Mouse (Mus musculus): ENCODE measurements around the gene Gpx2. TPM values are rescaled to one million over a fixed set of nuclear protein-coding genes. Genes with fewer than 3 reads are reported as not detected.

The Gpx2 gene
- total and polyA plus RNA-seq, 2 experiments = 0.09 to 0.21 TPM

DNA sequence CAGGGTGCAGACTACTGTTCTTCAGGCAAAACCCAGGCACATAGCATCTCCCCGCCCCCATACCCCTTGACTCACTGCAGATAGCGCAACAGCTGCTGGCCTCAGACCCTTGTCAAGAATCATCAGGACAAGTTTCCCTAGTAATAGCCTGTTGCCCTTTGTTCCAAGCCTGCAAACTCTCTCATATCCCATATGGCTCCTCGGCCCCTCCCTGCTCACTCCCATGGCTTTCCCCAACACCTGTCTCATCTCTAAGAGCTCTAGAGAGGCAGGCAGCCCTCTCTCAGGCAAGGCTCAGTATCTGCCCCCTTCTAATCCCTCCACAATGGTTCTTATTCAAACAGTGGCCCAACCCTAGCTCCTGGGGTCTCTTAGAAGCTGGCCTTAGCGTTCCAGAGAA, 25.3 kb upstream of the Gpx2 start:
- H3K9ac ChIP-seq (ENCODE audit: low read depth, low read length) = no peak overlapping the region
- 55% methylated on average over 4 of the region's 4 CpGs for WGBS
- peaks cover 16% of the 10 kb centered on the region for H3K27me3 ChIP-seq (ENCODE audit: control insufficient read depth, insufficient read depth, low read length)
- H3K4me1 ChIP-seq (ENCODE audit: control insufficient read depth, insufficient read depth, low read length) = 0 out of 2 replicates have a peak, but pooled peaks cover 3% of the 10 kb centered on the region
- H3K36me3 ChIP-seq (ENCODE audit: control insufficient read depth, insufficient read depth, low read length) = no peaks in the 10 kb centered on the region
- TF ChIP-seq CTCF (IDR thresholded peaks at IDR 0.05; ENCODE audit: low read depth, low read length) (no peak), POLR2A (IDR thresholded peaks at IDR 0.05; ENCODE audit: extremely low read depth, insufficient read depth, low read length) (no peak)
- no peak overlapping the region for H3K4me3 ChIP-seq (ENCODE audit: insufficient read depth, low read depth, low read length)
- H3K27ac ChIP-seq (replicated peaks; ENCODE audit: insufficient read depth, low read depth, low read length) = no peak overlapping the region
- no peaks in the 10 kb centered on the region for H3K79me2 ChIP-seq (ENCODE audit: control insufficient read depth, insufficient read depth, low read length)
- no peak for DNase-seq (ENCODE audit: extremely low read depth, low read depth, low spot score)

DNA sequence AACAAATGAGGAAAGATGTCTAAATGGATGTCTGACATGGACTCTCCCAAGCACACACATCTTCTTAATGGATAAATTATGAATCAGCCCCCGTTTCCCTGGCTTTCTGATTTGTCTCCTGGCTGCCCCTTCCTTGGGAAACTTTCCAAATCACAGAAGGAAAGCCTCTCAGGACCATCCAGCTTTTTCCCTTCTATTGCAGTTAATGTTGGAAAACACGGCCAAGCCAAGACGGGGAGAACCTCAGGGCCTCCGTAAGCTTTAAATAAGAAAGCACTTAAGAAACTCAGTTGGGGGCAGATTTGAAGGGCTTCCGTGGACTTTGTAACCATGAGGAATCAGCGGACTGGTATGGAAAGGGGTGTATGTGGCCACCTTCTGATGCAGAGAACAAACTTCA, 24.5 kb upstream of the Gpx2 start:
- Histone ChIP-seq H3K4me1 (ENCODE audit: control insufficient read depth, insufficient read depth, low read length) (0 out of 2 replicates have a peak, but pooled peaks cover 3% of the 10 kb centered on the region), H3K4me3 (ENCODE audit: insufficient read depth, low read depth, low read length) (no peak overlapping the region), H3K36me3 (ENCODE audit: control insufficient read depth, insufficient read depth, low read length) (no peaks in the 10 kb centered on the region), H3K9ac (ENCODE audit: low read depth, low read length) (no peak overlapping the region), H3K79me2 (ENCODE audit: control insufficient read depth, insufficient read depth, low read length) (no peaks in the 10 kb centered on the region), H3K27ac (replicated peaks; ENCODE audit: insufficient read depth, low read depth, low read length) (no peak overlapping the region), H3K27me3 (ENCODE audit: control insufficient read depth, insufficient read depth, low read length) (peaks cover 16% of the 10 kb centered on the region)
- 81% methylated on average over 6 of the region's 6 CpGs for WGBS
- DNase-seq (ENCODE audit: extremely low read depth, low read depth, low spot score) = no peak
- TF ChIP-seq POLR2A (IDR thresholded peaks at IDR 0.05; ENCODE audit: extremely low read depth, insufficient read depth, low read length) = no peak
- no peak for TF ChIP-seq CTCF (IDR thresholded peaks at IDR 0.05; ENCODE audit: low read depth, low read length)

DNA sequence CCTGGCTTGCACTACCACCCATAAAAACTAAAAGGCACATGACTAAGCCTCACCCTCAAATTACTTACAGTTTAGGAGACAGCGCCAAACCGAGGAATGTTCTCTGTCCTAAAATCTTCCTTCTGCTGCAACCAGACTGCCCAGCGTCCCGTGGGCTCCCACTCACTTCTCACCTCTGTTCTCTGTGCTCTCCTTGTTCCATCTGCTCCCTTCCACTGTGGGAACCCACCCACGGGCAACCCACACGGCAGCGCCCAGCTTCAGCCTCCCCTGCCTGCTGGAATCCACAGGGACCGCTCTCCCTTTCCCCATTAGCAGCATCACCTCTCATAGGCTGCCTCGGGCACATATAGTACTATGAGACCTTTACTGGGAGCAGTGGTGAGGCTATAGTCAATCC, 23.6 kb upstream of the Gpx2 start:
- Histone ChIP-seq H3K27me3 (ENCODE audit: control insufficient read depth, insufficient read depth, low read length) (peaks cover 16% of the 10 kb centered on the region), H3K9ac (ENCODE audit: low read depth, low read length) (no peak overlapping the region), H3K4me1 (ENCODE audit: control insufficient read depth, insufficient read depth, low read length) (0 out of 2 replicates have a peak, but pooled peaks cover 3% of the 10 kb centered on the region), H3K4me3 (ENCODE audit: insufficient read depth, low read depth, low read length) (no peak overlapping the region), H3K36me3 (ENCODE audit: control insufficient read depth, insufficient read depth, low read length) (no peaks in the 10 kb centered on the region), H3K79me2 (ENCODE audit: control insufficient read depth, insufficient read depth, low read length) (no peaks in the 10 kb centered on the region), H3K27ac (replicated peaks; ENCODE audit: insufficient read depth, low read depth, low read length) (no peak overlapping the region)
- WGBS = 88% methylated on average over 9 of the region's 9 CpGs
- TF ChIP-seq POLR2A (IDR thresholded peaks at IDR 0.05; ENCODE audit: extremely low read depth, insufficient read depth, low read length) (no peak), CTCF (IDR thresholded peaks at IDR 0.05; ENCODE audit: low read depth, low read length) (no peak)
- no peak for DNase-seq (ENCODE audit: extremely low read depth, low read depth, low spot score)

DNA sequence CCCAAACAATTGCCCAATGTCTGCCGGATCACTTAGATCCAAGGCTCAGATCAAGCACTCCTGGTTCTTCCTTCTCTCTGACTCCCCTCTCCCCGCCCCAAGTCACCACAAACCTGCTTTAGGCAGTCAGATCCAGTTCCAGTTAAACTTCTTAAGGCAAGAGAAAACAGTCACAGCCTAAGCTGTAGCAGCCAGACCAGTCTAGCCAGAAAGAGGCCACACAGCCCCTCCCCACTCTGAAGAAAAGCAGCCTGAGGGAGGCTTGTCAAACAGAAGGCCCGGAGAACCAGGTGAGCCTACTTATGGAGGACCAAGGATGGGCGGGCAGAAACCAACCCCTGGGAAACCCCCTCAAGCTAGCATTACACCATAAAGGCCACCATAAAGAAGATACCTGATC, 22.8 kb upstream of the Gpx2 start:
- Histone ChIP-seq H3K4me3 (ENCODE audit: insufficient read depth, low read depth, low read length) (no peak overlapping the region), H3K27me3 (ENCODE audit: control insufficient read depth, insufficient read depth, low read length) (peaks cover 16% of the 10 kb centered on the region), H3K4me1 (ENCODE audit: control insufficient read depth, insufficient read depth, low read length) (0 out of 2 replicates have a peak, but pooled peaks cover 3% of the 10 kb centered on the region), H3K79me2 (ENCODE audit: control insufficient read depth, insufficient read depth, low read length) (no peaks in the 10 kb centered on the region), H3K36me3 (ENCODE audit: control insufficient read depth, insufficient read depth, low read length) (no peaks in the 10 kb centered on the region), H3K9ac (ENCODE audit: low read depth, low read length) (no peak overlapping the region), H3K27ac (replicated peaks; ENCODE audit: insufficient read depth, low read depth, low read length) (no peak overlapping the region)
- 66% methylated on average over 4 of the region's 4 CpGs for WGBS
- TF ChIP-seq POLR2A (IDR thresholded peaks at IDR 0.05; ENCODE audit: extremely low read depth, insufficient read depth, low read length) (no peak), CTCF (IDR thresholded peaks at IDR 0.05; ENCODE audit: low read depth, low read length) (no peak)
- DNase-seq (ENCODE audit: extremely low read depth, low read depth, low spot score) = no peak

DNA sequence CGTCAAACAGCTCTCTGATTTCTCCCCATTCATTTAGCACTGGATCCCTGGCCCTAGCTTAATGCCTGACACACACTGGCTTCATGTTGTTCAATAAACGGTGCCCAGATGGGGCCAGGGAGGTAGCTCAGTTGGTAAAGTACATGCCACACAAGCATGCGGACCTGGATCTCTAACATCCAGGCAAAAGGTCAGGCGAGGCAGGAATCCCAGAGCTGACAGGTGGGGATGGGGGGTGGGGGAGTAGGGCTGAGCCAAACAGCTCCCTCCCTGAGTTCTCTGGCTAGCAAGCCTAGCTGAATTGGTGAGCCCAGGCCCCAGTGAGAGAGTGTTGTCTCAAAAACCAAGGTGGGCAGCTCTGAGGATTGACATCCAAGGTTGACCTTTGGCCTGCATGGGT, 21.8 kb upstream of the Gpx2 start:
- no peak overlapping the region for H3K4me3 ChIP-seq (ENCODE audit: insufficient read depth, low read depth, low read length)
- H3K27me3 ChIP-seq (ENCODE audit: control insufficient read depth, insufficient read depth, low read length) = peaks cover 10% of the 10 kb centered on the region
- H3K79me2 ChIP-seq (ENCODE audit: control insufficient read depth, insufficient read depth, low read length) = no peaks in the 10 kb centered on the region
- H3K27ac ChIP-seq (replicated peaks; ENCODE audit: insufficient read depth, low read depth, low read length) = no peak overlapping the region
- DNase-seq (ENCODE audit: extremely low read depth, low read depth, low spot score) = no peak
- 42% methylated on average over 4 of the region's 4 CpGs for WGBS
- H3K4me1 ChIP-seq (ENCODE audit: control insufficient read depth, insufficient read depth, low read length) = 0 out of 2 replicates have a peak, but pooled peaks cover 3% of the 10 kb centered on the region
- TF ChIP-seq POLR2A (IDR thresholded peaks at IDR 0.05; ENCODE audit: extremely low read depth, insufficient read depth, low read length) (no peak), CTCF (IDR thresholded peaks at IDR 0.05; ENCODE audit: low read depth, low read length) (no peak)
- H3K9ac ChIP-seq (ENCODE audit: low read depth, low read length) = no peak overlapping the region
- H3K36me3 ChIP-seq (ENCODE audit: control insufficient read depth, insufficient read depth, low read length) = no peaks in the 10 kb centered on the region

DNA sequence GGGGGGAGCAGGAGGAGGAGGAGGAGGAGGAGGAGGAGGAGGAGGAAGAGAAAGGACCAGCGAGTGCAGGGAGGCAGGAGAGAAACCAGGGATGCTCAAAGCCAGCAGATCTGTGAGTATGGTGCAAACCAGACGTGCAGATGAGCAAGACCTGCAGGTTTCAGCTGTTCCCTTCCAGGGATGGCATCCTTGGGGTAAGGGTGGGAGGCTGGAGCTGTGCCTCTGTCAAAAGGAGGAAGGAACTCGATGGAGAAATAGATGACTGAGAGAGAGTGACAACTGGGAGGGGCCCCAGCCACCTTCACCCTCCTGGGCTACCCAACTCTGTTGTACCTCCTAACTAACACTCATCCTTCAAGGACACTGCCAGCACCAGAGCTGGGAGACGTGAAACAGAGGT, 21.4 kb upstream of the Gpx2 start:
- H3K27ac ChIP-seq (replicated peaks; ENCODE audit: insufficient read depth, low read depth, low read length) = no peak overlapping the region
- H3K27me3 ChIP-seq (ENCODE audit: control insufficient read depth, insufficient read depth, low read length) = peaks cover 5% of the 10 kb centered on the region
- DNase-seq (ENCODE audit: extremely low read depth, low read depth, low spot score) = no peak
- H3K79me2 ChIP-seq (ENCODE audit: control insufficient read depth, insufficient read depth, low read length) = no peaks in the 10 kb centered on the region
- no peak for TF ChIP-seq CTCF (IDR thresholded peaks at IDR 0.05; ENCODE audit: low read depth, low read length)
- no peak for TF ChIP-seq POLR2A (IDR thresholded peaks at IDR 0.05; ENCODE audit: extremely low read depth, insufficient read depth, low read length)
- H3K9ac ChIP-seq (ENCODE audit: low read depth, low read length) = no peak overlapping the region
- no peak overlapping the region for H3K4me3 ChIP-seq (ENCODE audit: insufficient read depth, low read depth, low read length)
- no peaks in the 10 kb centered on the region for H3K36me3 ChIP-seq (ENCODE audit: control insufficient read depth, insufficient read depth, low read length)
- no peaks in the 10 kb centered on the region for H3K4me1 ChIP-seq (ENCODE audit: control insufficient read depth, insufficient read depth, low read length)
- 54% methylated on average over 4 of the region's 4 CpGs for WGBS

All from liver, adult 2 months (tissue).